ENCODE assay signal across 8 mouse cellular contexts in genomic region chr11:22991218-22991835, GRCm38 (mm10). TPM values are rescaled to one million over a fixed set of nuclear protein-coding genes. Genes with fewer than 3 reads are reported as not detected.
DNase-seq lines count a peak whose midpoint lies in the region; ATAC-seq lines count a peak whose summit lies in the region.

No protein-coding gene starts in this region.

- peaks cover 16% of the 10 kb centered on the region for H3K36me3 ChIP-seq in lung, embryonic 16.5 days (ENCODE audit: control insufficient read depth, insufficient read depth, low read length)
- peaks cover 9% of the 10 kb centered on the region for H3K36me3 ChIP-seq in embryonic facial prominence, embryonic 11.5 days (replicated peaks; ENCODE audit: control insufficient read depth, insufficient read depth, low read depth, low read length)
- peaks cover 5% of the 10 kb centered on the region; the same call in 1 of the 2 replicates for H3K36me3 ChIP-seq in intestine, embryonic 16.5 days (ENCODE audit: control insufficient read depth, insufficient read depth, low read length)
- H3K36me3 ChIP-seq in neural tube, embryonic 15.5 days, result peaks cover 24% of the 10 kb centered on the region

- no peaks in the 10 kb centered on the region for H3K9me3 ChIP-seq in lung, embryonic 16.5 days (ENCODE audit: control insufficient read depth, low read length)
- no peaks in the 10 kb centered on the region for H3K9me3 ChIP-seq in embryonic facial prominence, embryonic 11.5 days (replicated peaks; ENCODE audit: control insufficient read depth, low read length)
- H3K9me3 ChIP-seq in intestine, embryonic 16.5 days (ENCODE audit: control insufficient read depth, low read length), result no peaks in the 10 kb centered on the region
- no peaks in the 10 kb centered on the region for H3K9me3 ChIP-seq in neural tube, embryonic 15.5 days (replicated peaks)

- H3K4me3 ChIP-seq in lung, embryonic 16.5 days (ENCODE audit: low read length), result peak overlapping the region; percentile 97
- peak overlapping the region; percentile 71 for H3K4me3 ChIP-seq in embryonic facial prominence, embryonic 11.5 days (ENCODE audit: low read depth, low read length)
- peak overlapping the region; percentile 88 for H3K4me3 ChIP-seq in intestine, embryonic 16.5 days (ENCODE audit: low read length)
- H3K4me3 ChIP-seq in neural tube, embryonic 15.5 days (replicated peaks), result peak overlapping the region; percentile 70

- peak overlapping the region; percentile 91 for H3K4me2 ChIP-seq in lung, embryonic 16.5 days (ENCODE audit: low read depth, low read length)
- H3K4me2 ChIP-seq in embryonic facial prominence, embryonic 11.5 days (ENCODE audit: low read depth, low read length), result peak overlapping the region; percentile 75
- H3K4me2 ChIP-seq in intestine, embryonic 16.5 days (ENCODE audit: low read depth, low read length), result peak overlapping the region; percentile 82
- peak overlapping the region; percentile 68 for H3K4me2 ChIP-seq in neural tube, embryonic 15.5 days

- H3K27ac ChIP-seq in lung, embryonic 16.5 days (ENCODE audit: low read length), result peak overlapping the region; percentile 95
- H3K27ac ChIP-seq in embryonic facial prominence, embryonic 11.5 days (replicated peaks; ENCODE audit: low read depth, low read length), result no peak overlapping the region
- no peak overlapping the region for H3K27ac ChIP-seq in intestine, embryonic 16.5 days (ENCODE audit: low read length)
- H3K27ac ChIP-seq in neural tube, embryonic 15.5 days (replicated peaks), result no peak overlapping the region

- no peaks in the 10 kb centered on the region for H3K27me3 ChIP-seq in lung, embryonic 16.5 days (ENCODE audit: control insufficient read depth, insufficient read depth, low read depth, low read length)
- no peaks in the 10 kb centered on the region for H3K27me3 ChIP-seq in embryonic facial prominence, embryonic 11.5 days (ENCODE audit: control insufficient read depth, insufficient read depth, low read length)
- H3K27me3 ChIP-seq in intestine, embryonic 16.5 days (replicated peaks; ENCODE audit: control insufficient read depth, insufficient read depth, low read length), result no peaks in the 10 kb centered on the region
- H3K27me3 ChIP-seq in neural tube, embryonic 15.5 days (replicated peaks), result no peaks in the 10 kb centered on the region

- no peak for DNase-seq in lung, adult 18-20 months
- no peak for DNase-seq in embryonic facial prominence, embryonic 11.5 days (ENCODE audit: low spot score)
- DNase-seq in spleen, postnatal 4 days (ENCODE audit: low spot score in 2 of 2), result no peak
- DNase-seq in embryo, embryonic 11 days, result no peak
- DNase-seq in urinary bladder, adult 2 months (ENCODE audit: low spot score), result no peak

- peak overlapping the region; percentile 88 for H3K9ac ChIP-seq in lung, embryonic 16.5 days (ENCODE audit: low read length)
- peak overlapping the region; percentile 93 for H3K9ac ChIP-seq in embryonic facial prominence, embryonic 11.5 days (replicated peaks; ENCODE audit: low read length)
- peak overlapping the region; percentile 93 for H3K9ac ChIP-seq in intestine, embryonic 16.5 days (ENCODE audit: low read depth, low read length)
- peak overlapping the region; percentile 79 for H3K9ac ChIP-seq in neural tube, embryonic 15.5 days (replicated peaks)

- H3K4me1 ChIP-seq in lung, embryonic 16.5 days (replicated peaks; ENCODE audit: control insufficient read depth, insufficient read depth, low read length), result peaks cover 8% of the 10 kb centered on the region
- no peaks in the 10 kb centered on the region; the same call in 1 of the 2 replicates for H3K4me1 ChIP-seq in embryonic facial prominence, embryonic 11.5 days (ENCODE audit: control insufficient read depth, insufficient read depth, low read length)
- H3K4me1 ChIP-seq in intestine, embryonic 16.5 days (ENCODE audit: control insufficient read depth, insufficient read depth, low read length), result peaks cover 5% of the 10 kb centered on the region
- H3K4me1 ChIP-seq in neural tube, embryonic 15.5 days, result peaks cover 13% of the 10 kb centered on the region

- WGBS in lung, embryonic 16.5 days, result 3% methylated on average over 14 of the region's 14 CpGs
- 12% methylated on average over 14 of the region's 14 CpGs for WGBS in embryonic facial prominence, embryonic 11.5 days
- 8% methylated on average over 14 of the region's 14 CpGs for WGBS in intestine, embryonic 16.5 days
- WGBS in neural tube, embryonic 15.5 days, result 13% methylated on average over 14 of the region's 14 CpGs

- no peak for ATAC-seq in lung, embryonic 16.5 days (ENCODE audit: low read depth)
- no peak for ATAC-seq in embryonic facial prominence, embryonic 11.5 days (replicated peaks; ENCODE audit: insufficient number of reproducible peaks, low FRiP score, low TSS enrichment, low read depth)
- no peak for ATAC-seq in intestine, embryonic 16.5 days
- ATAC-seq in neural tube, embryonic 15.5 days (ENCODE audit: low FRiP score), result no peak

RNA-seq across cellular contexts. Expression of gene Cct4, which starts 1.0 kb away (rescaled TPM):
- polyA plus RNA-seq in lung, embryonic 16.5 days (2015; fragmentation: Nextera tagmentation; extraction: Ambion mirVana), result 237 and 240 TPM in 2 replicates
- 458 and 477 TPM in 2 replicates for polyA plus RNA-seq in embryonic facial prominence, embryonic 11.5 days (2014; fragmentation: Nextera tagmentation; extraction: Ambion mirVana)
- polyA plus RNA-seq in intestine, embryonic 16.5 days (2015; fragmentation: Nextera tagmentation; extraction: Ambion mirVana), result 214 and 241 TPM in 2 replicates
- polyA plus RNA-seq in neural tube, embryonic 15.5 days (2015; fragmentation: Nextera tagmentation; extraction: Ambion mirVana), result 261 and 275 TPM in 2 replicates
- polyA plus RNA-seq in urinary bladder, adult 2 months (2012; rRNA removed), result 96.2 and 112 TPM in 2 replicates

RNA-seq across cellular contexts. Expression of gene Commd1, which starts 9.1 kb away (rescaled TPM):
- polyA plus RNA-seq in lung, embryonic 16.5 days (2015; fragmentation: Nextera tagmentation; extraction: Ambion mirVana), result 372 and 381 TPM in 2 replicates
- polyA plus RNA-seq in embryonic facial prominence, embryonic 11.5 days (2014; fragmentation: Nextera tagmentation; extraction: Ambion mirVana), result 402 and 452 TPM in 2 replicates
- 320 and 339 TPM in 2 replicates for polyA plus RNA-seq in intestine, embryonic 16.5 days (2015; fragmentation: Nextera tagmentation; extraction: Ambion mirVana)
- polyA plus RNA-seq in neural tube, embryonic 15.5 days (2015; fragmentation: Nextera tagmentation; extraction: Ambion mirVana), result 243 and 255 TPM in 2 replicates
- 68.5 and 79.7 TPM in 2 replicates for polyA plus RNA-seq in urinary bladder, adult 2 months (2012; rRNA removed)

RNA-seq across cellular contexts. Expression of gene Gm28048, which starts 9.4 kb away (rescaled TPM):
- 13.9 and 18.3 TPM in 2 replicates for polyA plus RNA-seq in lung, embryonic 16.5 days (2015; fragmentation: Nextera tagmentation; extraction: Ambion mirVana)
- 9.5 and 9.8 TPM in 2 replicates for polyA plus RNA-seq in embryonic facial prominence, embryonic 11.5 days (2014; fragmentation: Nextera tagmentation; extraction: Ambion mirVana)
- polyA plus RNA-seq in intestine, embryonic 16.5 days (2015; fragmentation: Nextera tagmentation; extraction: Ambion mirVana), result 11.2 and 12.0 TPM in 2 replicates
- polyA plus RNA-seq in neural tube, embryonic 15.5 days (2015; fragmentation: Nextera tagmentation; extraction: Ambion mirVana), result 4.3 and 8.4 TPM in 2 replicates
- polyA plus RNA-seq in urinary bladder, adult 2 months (2012; rRNA removed), result 7.6 and 7.9 TPM in 2 replicates

RNA-seq across cellular contexts. Expression of gene Fam161a, which starts 16.0 kb away (rescaled TPM):
- polyA plus RNA-seq in lung, embryonic 16.5 days (2015; fragmentation: Nextera tagmentation; extraction: Ambion mirVana), result 10.8 and 12.0 TPM in 2 replicates
- 2.5 and 4.1 TPM in 2 replicates for polyA plus RNA-seq in embryonic facial prominence, embryonic 11.5 days (2014; fragmentation: Nextera tagmentation; extraction: Ambion mirVana)
- 1.5 and 2.7 TPM in 2 replicates for polyA plus RNA-seq in intestine, embryonic 16.5 days (2015; fragmentation: Nextera tagmentation; extraction: Ambion mirVana)
- polyA plus RNA-seq in neural tube, embryonic 15.5 days (2015; fragmentation: Nextera tagmentation; extraction: Ambion mirVana), result 3.2 and 5.3 TPM in 2 replicates
- 14.9 and 17.4 TPM in 2 replicates for polyA plus RNA-seq in urinary bladder, adult 2 months (2012; rRNA removed)

RNA-seq across cellular contexts. Expression of gene Zrsr1, which starts 19.5 kb away (rescaled TPM):
- polyA plus RNA-seq in lung, embryonic 16.5 days (2015; fragmentation: Nextera tagmentation; extraction: Ambion mirVana), result 3.2 and 4.0 TPM in 2 replicates
- 4.8 TPM in 2 replicates for polyA plus RNA-seq in embryonic facial prominence, embryonic 11.5 days (2014; fragmentation: Nextera tagmentation; extraction: Ambion mirVana)
- 1.8 and 2.2 TPM in 2 replicates for polyA plus RNA-seq in intestine, embryonic 16.5 days (2015; fragmentation: Nextera tagmentation; extraction: Ambion mirVana)
- 9.5 and 9.7 TPM in 2 replicates for polyA plus RNA-seq in neural tube, embryonic 15.5 days (2015; fragmentation: Nextera tagmentation; extraction: Ambion mirVana)
- polyA plus RNA-seq in urinary bladder, adult 2 months (2012; rRNA removed), result 20.5 and 27.6 TPM in 2 replicates
